Mouse (Mus musculus) ovary, adult 2 months (tissue): Measurements from ENCODE around the gene Klk13. TPM values are rescaled to one million over a fixed set of nuclear protein-coding genes. Genes with fewer than 3 reads are reported as not detected.

ENCODE experiments used
- polyA plus RNA-seq: library from polyadenylated mRNA; depleted of rRNA; stranded (reverse); fragments of >200 nt; gene quantifications from 2 replicates; pipeline ENCODE4 v1.2.3, GENCODE M21; 2012; rRNA removed

Klk13 gene
- polyA plus RNA-seq, result not detected in 2 replicates

DNA sequence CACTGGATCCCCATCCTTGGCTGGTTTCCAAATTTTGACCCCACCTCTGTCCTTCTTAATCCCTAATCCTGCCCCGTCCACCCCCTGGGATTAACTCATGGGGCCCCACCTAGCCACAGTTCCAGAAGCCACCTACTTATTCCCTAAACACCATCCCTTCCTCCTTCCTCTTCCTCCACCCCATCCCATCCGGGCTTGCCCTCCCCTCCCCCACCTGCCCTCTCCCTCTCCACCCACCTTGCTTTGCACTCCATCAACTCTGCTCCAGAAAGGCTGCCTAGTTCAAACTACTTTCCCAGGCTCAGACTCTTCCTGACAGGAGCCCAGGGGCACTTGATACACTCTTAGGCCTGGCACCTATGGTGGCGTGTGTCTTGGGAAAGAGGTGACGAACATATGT, at the start of gene Klk13:
Gene Klk13, plus strand, starts transcription at position 301 of the 400 bp plus-strand sequence.

DNA sequence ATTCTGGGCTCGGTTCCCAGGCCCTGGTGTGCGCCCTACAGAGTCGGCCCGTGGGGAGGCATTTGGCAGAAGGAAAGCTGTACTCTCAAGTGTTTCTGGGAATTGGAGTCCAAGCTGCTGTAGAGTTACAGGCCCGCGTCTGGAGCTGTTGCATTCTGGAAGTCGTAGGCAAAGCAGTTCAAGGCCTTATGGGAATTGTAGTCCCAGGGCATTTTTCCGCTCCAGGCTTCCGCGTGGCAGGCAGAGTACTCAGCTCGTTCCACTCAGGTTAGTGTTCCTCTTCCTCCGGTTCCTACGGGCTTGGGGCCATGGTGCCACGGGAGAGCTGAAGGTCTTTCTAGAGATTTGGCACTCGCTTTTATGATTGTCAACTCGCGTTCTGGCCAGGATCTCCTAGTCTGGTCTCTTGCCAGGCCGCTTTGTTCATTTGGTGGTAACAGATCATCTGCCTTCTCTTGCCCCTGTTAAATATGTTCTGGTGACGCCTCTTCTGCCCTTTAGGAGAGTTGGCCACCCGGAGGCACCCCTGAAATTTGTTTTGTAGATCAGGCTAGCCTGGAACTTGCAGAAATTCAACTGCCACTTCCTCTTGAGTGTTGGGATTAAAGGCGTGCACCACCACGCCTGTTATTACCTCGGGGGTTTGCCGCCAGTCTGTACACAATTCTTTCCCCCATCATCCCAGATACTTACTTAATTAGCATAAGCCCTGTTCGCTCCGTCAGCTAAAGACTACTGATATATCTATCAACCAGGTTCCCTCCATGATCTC, 40.4 kb upstream of the Klk13 start, which contains the start of gene Ctu1:
Gene Ctu1, plus strand, starts transcription at position 208 of the 772 bp plus-strand sequence.

DNA sequence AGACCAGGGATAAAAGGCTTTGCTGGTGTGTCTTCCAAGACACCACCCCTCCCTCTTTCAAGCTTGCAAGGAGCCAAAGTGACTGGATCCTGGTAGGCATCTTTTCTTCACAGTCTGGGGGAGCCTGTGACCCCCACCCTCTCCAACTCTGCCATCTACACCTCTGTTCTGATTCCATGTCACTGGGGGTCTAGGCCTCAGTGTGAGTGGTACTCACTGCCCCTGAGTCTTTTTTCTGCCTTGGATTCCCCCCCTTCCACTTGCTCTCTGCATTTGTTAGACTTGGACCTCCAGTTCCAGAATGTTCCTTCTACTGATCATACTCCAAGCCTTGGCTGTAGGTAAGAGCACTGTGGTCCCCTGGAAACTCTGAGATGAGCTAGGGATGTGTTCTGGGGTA, 22.2 kb upstream of the Klk13 start, which contains the start of gene Klk14:
Gene Klk14, plus strand, starts transcription at position 301 of the 400 bp plus-strand sequence.

DNA sequence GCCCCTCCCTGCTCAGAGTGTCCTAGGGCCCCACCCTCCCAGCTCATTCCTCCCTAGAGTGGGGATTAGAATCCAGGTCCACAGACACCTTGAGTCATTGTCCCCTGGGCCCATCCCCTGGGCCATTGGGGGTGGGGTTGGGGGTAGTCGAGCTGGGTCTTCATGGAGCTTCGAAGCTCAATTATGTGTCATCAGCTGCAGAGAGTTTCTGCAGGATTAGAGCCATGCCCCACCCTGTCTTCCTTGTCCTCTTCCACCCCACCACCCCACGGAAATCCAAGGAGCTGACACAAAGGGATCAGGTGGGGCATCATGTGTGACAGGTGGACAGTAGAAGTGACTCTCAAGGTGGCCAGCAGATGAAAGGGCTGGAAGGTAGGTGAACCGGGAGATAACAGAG, 56.2 kb downstream of the Klk13 start, which contains the start of gene Klk12:
Gene Klk12, plus strand, starts transcription at position 301 of the 400 bp plus-strand sequence.

DNA sequence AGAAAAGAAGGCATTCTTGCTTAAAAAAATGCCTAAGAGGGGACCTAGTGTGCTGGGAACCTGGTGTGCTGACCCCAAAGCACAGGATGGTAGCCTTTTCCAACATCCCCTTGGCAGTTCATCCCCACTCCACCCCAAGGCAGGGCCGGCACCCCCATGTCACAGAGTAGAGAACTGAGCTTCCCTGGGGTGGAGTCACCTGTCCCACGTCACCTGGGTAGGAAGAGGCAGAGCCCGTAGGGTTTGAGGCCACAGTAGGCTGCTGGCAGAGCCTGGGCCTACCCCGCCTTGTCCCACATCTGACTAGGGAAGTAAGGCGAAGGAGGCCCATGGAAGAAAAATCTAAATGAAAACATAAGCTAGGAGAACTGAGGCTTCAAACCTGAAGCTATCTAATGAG, 62.0 kb downstream of the Klk13 start, which contains the start of gene Klk11:
Gene Klk11, plus strand, starts transcription at position 241 of the 400 bp plus-strand sequence.

Other genes starting within 250 kb of the Klk13 start
- gene Vsig10l, start 249.4 kb upstream of the Klk13 start, polyA plus RNA-seq, result 11.4 and 11.9 TPM in 2 replicates
- 4.7 and 5.2 TPM in 2 replicates for gene Iglon5, start 222.5 kb upstream of the Klk13 start, polyA plus RNA-seq
- not detected in 2 replicates for gene 4931406B18Rik, start 206.6 kb upstream of the Klk13 start, polyA plus RNA-seq
- gene Cd33, start 168.1 kb upstream of the Klk13 start, polyA plus RNA-seq, result 2.1 and 6.2 TPM in 2 replicates
- 1.5 and 1.6 TPM in 2 replicates for gene Zfp658, start 150.3 kb upstream of the Klk13 start, polyA plus RNA-seq
- 2.7 and 3.1 TPM in 2 replicates for gene Zfp719, start 133.0 kb upstream of the Klk13 start, polyA plus RNA-seq
- gene Zfp819, start 105.4 kb upstream of the Klk13 start, polyA plus RNA-seq, result 0.38 TPM in 1 of 2 replicates, not detected in the other
- not detected in 2 replicates for gene Ceacam18, start 77.9 kb upstream of the Klk13 start, polyA plus RNA-seq
- gene Siglece, start 52.4 kb upstream of the Klk13 start, polyA plus RNA-seq, result 2.9 and 3.8 TPM in 2 replicates
- 32.2 and 40.1 TPM in 2 replicates for gene Ctu1, start 40.6 kb upstream of the Klk13 start, polyA plus RNA-seq
- gene Klk14, start 22.1 kb upstream of the Klk13 start, polyA plus RNA-seq, result 0.14 and 0.16 TPM in 2 replicates
- not detected in 2 replicates for gene Klk12, start 56.3 kb downstream of the Klk13 start, polyA plus RNA-seq
- gene Klk11, start 62.0 kb downstream of the Klk13 start, polyA plus RNA-seq, result 15.4 and 16.7 TPM in 2 replicates
- 1.3 and 1.4 TPM in 2 replicates for gene Klk10, start 68.5 kb downstream of the Klk13 start, polyA plus RNA-seq
- gene Klk9, start 79.3 kb downstream of the Klk13 start, polyA plus RNA-seq, result not detected in 2 replicates
- gene Klk8, start 85.0 kb downstream of the Klk13 start, polyA plus RNA-seq, result 1.4 and 4.2 TPM in 2 replicates
- not detected in 2 replicates for gene Klk7, start 98.7 kb downstream of the Klk13 start, polyA plus RNA-seq
- gene Klk6, start 111.9 kb downstream of the Klk13 start, polyA plus RNA-seq, result not detected in 2 replicates
- not detected in 2 replicates for gene Klk5, start 129.4 kb downstream of the Klk13 start, polyA plus RNA-seq
- 0.16 TPM in 1 of 2 replicates, not detected in the other for gene Klk4, start 168.6 kb downstream of the Klk13 start, polyA plus RNA-seq
- gene Klk15, start 221.2 kb downstream of the Klk13 start, polyA plus RNA-seq, result 0.59 and 0.73 TPM in 2 replicates
- not detected in 2 replicates for gene Klk1b8, start 238.1 kb downstream of the Klk13 start, polyA plus RNA-seq